Mouse (Mus musculus) brain, embryonic 18.5 days (tissue): ENCODE measurements around the gene Syt14.
A peak's percentile ranks its signal among the peaks of the same experiment; 100 is the strongest.

Source experiments
- DNase-seq: peaks from one replicate; pipeline ENCODE4 v3.0.0-alpha.2; 2012; ENCODE audit warnings: low read depth, low spot score

The Syt14 gene

DNA sequence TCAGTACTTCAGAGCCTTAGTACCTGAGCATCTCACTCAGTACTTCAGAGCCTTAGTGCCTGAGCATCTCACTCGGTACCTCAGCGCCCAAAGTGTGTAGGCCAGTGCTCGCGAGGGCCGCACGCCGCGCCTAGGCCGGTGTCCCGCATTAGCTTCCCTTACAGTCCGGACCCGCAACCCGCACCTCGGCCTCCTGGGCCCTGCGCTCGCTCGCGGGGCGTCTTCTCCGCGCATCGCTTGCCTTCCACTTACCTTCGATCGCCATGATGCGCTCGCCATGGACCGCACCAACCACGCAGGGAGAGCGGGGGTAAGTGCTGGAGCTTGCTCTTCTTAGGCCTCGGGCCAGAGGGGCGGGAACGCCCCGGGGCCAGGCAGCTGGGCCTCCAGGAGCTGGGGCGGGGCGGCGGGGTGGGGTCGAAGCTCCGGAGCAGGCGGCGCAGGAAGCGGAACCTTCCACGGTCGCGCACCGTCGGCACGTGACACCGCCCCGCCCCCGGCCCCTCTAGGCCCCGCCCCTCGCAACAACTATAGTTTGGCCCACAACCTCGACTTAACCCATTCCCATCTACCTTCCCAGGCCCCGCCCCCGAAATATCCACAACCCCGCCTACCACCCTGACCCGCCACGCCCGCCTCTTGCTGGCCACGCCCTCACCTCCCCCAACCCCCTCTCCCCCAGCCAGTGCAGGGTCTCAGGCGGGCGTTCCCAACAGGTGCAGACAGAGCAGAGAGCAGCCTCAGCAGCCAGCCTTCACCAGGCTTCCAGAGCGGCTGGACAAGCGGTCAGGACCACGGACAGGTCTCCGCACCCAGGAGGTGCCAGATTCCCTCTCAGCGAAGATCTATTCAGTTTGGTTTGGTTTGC is at the start of gene Syt14:
Gene Syt14, minus strand, starts transcription at position 405 of the 868 bp plus-strand sequence.
- peak; percentile 55 for DNase-seq

DNA sequence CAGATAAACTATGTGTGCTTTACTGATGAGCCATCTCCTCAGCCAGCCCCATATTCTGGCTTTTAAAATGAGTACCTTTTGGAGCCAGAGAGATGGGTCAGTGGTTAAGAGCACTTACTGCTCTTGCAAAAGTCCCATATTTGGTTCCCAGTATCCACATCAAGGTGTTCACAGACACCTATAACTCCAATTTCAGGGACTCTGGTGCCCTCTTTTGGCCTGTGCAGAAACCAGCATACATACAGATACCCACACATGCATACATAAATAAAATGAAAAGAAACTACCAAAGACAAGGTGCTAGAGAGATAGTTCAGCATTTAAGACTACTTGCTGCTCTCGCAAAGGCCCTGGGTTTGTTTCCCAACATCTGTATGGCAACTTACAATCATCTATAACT is 48.4 kb upstream of the Syt14 start:
- DNase-seq, result no peak

DNA sequence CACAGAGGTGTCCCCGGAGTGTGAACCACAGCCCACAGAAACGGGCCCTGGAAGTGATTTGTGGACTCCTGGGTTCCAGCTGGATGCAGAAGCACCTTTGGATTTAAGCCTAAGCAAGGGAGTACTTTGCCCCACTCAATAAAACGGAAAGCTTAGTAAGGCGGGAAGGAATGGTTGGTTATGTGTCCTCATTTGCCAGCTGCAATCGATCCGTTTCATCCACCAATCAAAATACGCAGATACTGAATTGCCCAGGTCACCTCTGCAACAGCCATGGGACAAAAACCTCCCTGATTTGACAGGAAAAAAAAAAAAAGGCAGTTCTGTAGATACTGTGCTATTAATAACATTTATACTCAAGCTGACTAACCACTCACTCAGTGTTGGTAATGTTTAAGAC is 47.5 kb upstream of the Syt14 start:
- no peak for DNase-seq

DNA sequence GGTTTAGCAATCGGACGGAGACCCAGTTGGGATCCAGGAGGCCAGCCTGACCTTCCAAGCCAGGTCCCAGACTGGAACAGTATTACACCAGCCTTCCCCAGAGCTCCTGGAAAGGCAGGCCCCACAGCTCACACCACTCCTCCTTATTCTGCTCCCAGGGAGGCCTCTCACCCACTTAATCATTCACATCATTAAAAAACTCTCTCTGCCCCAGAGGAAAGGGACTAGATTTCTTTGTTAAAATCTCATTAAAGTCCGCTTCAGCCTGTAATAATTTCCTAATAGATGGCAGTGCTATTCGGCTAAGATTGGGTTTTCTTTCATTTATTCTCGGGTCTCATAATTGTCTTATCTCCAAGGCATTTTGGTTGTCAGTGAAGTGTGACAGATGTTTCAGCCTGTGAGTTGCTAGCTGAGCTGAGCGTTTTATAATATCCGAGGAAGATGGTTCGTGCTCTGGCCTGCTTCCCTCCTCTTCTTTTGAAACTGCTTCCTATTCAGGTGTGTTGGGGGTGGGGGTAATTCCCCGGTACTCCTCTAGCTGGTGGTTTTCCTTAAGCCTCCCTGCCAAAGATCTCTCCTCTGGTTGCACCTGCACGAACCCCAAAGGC is 46.8 kb upstream of the Syt14 start:
- DNase-seq, result no peak

DNA sequence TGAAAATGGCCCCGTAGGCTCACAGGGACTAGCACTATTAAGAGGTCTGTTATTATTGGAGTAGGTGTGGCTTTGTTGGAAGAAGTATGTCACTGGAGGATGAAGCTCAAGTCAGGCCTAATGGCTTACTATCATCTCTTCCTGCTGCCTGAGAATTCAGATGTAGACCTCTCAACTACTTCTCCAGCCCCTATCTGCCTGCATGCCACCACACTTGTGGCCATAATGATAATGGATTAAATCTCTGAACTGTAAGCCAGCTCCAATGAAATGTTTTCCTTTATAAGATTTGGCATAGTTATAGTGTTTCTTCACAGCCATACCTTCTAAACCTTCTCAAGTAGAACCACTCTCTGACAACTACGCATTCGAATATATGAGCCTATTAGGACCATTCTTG is 27.0 kb upstream of the Syt14 start:
- no peak for DNase-seq

DNA sequence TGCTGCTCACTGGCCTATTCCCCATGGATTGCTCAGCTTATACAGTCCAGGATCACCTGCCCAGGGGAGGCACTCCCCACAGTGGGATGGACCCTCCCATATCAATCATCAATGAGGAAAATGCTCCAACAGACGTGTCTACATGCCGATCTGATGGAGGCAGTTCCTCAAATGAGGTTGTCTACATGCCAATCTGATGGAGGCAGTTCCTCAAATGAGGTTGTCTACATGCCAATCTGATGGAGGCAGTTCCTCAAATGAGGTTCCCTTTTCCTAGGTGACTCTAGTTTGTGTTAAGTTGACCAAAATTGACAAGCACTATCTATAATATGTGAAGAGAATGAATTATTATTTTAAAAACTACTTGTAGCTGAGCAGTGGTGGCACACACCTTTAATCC is 24.6 kb upstream of the Syt14 start:
- no peak for DNase-seq

DNA sequence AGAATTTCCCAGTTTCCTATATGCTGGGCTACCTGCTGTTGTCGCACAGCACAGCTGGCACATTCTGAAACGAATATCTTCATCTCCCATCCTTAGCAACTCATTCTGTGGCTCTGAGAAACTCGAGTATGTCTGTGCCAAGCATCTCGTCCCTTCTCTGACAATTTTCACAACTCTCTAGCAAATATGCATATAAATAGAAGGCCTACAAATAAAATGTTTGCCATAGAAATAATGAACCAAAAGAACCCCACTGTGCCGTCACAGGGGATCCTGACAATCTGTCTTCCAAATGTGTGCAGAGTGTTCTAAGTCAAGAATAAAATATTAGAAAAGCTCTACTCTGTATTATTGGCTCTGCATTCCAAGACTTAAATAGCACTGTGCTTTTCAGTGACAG is 24.0 kb upstream of the Syt14 start:
- no peak for DNase-seq

DNA sequence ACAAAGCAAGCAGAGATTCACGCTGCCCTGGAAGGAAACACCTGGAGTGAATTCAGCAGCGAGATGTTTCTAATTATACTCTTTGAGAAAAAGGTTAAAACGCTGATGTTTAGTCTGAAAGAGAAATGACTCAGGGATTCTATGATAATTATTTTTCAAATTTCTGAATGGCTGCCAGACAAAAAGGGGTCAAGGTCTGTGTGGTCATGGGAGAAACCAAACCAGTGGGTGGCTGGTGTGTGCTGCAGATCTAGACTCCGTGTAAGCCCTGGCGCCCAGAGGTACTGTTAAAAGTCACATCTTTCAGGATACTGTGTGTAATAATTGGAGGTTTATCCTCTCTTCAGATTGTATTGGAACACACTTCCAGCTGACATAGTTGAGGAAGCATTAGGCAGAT is 18.8 kb upstream of the Syt14 start:
- no peak for DNase-seq

DNA sequence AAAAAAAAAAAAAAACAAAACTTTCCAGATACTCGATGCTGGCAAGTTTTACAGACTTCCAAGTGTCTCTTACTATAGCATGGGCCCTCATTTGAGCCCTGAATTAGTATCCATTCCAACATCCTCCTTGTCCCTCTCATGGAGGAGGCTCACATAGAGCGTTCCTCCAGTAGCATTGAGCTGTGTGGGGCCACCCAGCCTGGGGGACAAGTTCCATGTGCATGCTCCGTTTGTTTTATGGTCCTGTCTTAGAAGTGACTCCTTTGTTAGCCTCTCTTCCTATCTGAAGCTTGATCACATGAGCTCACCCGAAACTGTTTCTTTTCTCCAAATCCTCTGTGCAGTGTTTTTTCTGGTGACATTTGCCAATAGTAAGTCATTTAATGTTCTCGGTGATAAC is 17.5 kb upstream of the Syt14 start:
- no peak for DNase-seq

DNA sequence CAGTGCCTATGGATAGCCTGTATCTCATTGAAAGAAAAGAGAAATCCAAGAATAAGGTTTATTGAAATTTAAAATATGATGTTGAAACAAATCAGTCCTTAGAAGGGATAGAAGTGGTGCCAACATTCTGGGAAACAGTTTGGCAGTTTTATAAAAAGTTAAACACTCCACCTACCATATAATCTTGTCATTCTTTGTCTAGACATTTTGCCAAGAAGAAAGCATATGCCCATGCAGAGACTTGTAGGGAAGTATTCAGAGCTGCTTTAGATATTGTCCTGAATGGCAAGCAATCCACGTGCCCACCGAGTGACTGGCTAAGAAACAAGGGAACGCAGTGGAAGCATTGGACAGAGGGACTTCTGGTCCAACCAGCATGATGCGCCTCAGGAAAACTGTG is 12.0 kb upstream of the Syt14 start:
- DNase-seq, result no peak

DNA sequence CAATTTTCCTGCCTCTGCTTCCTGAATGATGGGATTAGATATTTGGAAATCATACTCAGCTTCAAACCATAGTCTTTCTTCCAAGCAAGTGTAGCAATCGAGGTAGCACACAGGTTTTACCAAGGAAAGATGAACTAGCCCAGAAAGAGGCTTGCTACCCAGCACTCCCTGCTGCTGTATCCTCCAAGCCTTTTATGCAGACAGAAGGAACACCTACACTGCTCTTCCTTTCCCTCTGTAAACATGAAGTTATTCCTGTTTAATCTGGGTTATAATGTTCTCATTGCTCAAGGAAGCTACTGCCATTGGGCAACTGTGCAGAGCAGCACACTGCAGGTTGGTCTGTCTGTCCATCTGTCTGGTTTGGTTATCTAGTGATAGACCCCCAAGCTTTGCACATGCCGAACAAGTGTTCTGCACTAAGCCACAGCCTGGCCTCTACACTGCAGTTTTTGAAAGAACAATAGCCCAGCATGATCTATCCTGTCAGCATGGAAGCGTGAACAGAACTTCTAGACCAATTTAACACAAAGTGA is 7.3 kb upstream of the Syt14 start:
- DNase-seq, result no peak

DNA sequence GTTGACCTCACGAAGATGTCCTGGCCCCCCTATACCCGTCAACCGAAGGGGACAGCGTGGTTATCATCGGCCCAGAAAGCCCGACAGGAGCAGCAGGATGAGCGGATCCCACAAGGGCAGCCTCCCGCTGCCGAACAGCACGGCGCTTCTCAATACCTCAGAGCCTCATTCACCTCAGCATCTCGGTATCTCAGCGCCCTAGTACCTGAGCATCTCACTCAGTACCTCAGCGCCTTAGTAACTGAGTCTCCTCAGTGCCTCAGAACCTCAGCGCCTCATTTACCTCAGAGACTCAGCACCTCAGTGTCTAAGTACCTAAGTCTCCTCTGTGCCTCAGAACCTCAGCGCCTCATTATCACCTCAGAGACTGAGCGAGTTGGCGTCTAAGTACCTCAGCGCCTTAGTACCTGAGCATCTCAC is 614 bp downstream of the Syt14 start:
- no peak for DNase-seq

DNA sequence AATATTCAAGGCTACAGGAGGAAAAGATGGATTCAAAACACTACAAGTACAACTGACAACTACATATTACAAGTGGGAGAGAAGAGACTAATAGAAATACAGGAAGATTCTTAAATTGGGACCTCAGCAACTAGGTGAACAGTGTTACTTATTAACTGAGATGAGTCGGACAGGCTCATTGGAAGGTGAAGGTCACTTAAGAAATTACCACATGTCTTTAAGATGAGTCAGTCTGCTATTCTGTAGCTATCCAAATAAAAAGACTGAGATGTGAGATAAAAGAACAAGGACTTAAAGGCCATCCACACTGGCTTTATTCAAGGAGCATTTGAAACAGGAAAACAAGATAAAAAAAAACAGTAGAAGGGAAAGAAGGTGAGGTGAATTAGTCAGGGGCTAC is 11.3 kb downstream of the Syt14 start:
- DNase-seq, result no peak

DNA sequence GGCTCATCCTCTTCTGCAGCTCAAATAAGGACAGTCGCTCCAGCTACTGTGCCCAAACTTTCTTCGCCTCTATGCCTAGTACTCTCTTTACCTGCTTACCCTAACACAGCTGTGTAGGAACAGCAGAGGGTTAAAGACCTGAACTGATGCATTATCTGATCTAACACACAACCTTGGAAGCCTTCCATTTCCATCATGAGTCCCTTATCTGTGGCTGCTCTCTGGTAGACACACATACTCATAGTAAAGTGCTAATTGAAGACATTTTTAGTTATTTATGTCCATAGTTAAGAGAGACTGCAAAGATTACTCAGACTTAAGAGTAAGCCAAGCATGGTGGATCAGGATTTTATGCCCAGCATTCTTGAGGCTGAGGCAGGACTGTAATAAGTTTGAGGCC is 23.2 kb downstream of the Syt14 start:
- DNase-seq, result no peak

DNA sequence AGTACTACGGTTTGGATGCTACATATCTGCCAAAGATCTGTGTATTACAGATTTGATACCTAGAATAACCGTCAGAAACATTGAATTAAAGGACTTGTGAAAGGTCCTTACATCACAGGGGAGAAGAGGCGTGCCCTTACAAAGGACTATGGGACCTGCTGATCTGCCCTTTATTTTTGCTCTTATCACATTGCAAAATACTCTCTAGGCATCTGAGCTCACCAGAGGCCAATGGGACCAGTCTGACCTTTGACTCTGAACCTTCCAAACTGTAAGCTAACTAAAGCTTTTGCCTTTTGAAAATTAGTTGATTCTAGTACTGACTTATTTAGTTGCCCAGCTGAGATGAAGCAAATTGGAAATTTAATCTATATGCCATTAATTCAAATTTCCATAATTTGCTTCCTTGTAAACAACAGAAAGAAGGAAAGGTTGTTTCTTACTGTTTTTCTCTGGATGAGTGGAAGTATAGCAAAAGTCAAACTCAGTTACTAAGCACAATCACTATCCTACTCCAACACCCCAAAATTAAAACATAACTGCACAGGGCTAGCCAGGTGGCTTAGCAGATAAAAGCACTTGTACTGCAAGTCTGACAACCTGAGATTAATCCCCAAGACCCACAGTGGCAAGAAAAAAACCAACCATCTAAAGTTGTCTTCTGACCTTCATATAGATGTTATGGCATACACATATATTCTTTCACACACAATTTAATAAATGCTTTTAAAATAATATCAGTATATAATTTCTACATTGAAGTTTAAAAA is 24.4 kb downstream of the Syt14 start:
- no peak for DNase-seq

DNA sequence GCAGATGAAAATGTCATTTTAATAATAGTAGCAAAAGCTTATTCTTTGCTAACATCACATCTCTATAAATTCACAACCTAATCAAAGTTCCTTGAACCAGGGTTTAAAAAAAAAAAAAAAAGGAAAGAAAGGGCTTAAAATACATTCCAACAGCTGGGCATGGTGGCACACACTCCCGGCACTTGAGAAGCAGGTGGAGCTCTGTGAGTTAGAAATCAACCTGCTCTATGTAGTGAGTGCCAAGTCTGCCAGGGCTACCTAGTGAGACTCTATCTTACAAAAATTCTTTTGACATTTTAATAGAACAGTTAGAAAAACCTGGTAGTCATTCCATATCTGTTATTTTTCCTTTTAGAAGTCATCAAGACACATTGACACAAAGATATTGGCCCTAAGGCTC is 31.0 kb downstream of the Syt14 start:
- DNase-seq, result no peak

DNA sequence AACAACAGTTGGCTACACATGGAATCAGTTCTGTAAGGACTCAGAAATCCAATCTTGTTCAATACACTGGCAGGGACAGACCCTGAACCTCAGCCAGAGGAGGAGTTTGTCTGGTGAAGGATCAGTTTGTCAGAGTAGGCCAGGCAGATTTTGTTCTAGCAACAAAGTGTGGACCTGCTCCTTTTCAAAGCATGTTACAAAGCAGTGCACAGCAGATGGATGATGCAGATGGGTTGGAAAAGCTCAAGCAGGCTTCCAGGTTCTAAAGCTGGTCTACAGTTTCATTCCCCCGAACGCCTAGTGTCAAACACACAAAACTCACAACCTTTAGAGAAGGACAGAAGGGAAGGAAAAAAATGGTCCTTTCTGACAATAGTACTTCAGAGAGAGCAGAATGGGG is 31.6 kb downstream of the Syt14 start:
- DNase-seq, result no peak

DNA sequence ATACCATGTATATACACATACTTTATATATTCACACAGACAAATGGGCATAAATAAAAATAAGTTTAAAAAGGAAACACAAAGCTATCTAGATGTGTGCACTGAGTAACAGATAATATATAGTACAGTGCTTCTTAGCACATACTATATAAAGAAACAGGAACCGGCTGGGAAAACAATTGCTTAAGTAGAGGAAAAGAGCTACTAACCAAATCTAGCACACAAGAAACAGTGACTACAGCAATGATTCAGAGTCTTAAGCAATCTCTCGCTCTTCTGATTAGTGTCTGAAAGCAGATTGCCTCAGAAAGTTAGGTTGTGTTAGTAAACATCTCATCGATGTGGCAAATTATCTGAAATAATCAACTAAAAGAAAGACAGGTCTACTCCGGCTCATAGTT is 33.3 kb downstream of the Syt14 start:
- no peak for DNase-seq

DNA sequence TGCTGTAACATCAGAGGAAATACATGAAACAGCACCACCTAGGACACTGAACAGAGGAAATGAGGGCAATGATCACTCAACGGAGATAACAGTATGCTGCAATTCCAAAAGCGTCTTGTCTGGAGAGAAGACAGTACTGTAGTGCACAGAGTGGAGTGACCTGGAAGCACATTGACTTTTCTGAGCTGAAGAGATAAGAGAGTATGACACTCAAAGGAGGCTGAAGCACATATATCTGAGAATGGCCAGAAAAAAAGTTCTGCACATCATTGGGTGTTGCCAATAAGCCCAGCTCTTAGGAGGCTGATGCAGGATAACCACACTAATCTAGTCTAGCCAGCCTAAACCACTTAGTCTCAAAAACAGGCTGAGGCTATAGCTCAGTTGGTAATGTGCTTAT is 34.0 kb downstream of the Syt14 start:
- DNase-seq, result no peak

DNA sequence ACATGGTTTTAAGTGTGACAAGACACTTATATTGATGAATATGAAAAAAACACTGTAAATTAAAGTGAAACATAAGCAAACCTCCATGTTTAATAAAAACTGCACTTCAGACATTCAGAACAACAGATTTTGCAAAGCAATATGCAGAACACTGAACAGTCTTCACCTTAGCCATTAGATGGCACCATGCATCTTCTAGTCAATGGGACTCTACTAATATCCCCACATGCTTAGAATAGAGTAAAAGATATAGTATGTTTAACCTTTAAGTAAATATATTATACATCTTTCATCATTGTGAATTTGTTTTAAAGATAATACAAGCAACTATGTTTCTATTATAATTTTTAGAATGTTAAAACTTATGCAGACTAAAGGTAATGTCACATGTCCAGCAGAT is 34.7 kb downstream of the Syt14 start:
- DNase-seq, result no peak

DNA sequence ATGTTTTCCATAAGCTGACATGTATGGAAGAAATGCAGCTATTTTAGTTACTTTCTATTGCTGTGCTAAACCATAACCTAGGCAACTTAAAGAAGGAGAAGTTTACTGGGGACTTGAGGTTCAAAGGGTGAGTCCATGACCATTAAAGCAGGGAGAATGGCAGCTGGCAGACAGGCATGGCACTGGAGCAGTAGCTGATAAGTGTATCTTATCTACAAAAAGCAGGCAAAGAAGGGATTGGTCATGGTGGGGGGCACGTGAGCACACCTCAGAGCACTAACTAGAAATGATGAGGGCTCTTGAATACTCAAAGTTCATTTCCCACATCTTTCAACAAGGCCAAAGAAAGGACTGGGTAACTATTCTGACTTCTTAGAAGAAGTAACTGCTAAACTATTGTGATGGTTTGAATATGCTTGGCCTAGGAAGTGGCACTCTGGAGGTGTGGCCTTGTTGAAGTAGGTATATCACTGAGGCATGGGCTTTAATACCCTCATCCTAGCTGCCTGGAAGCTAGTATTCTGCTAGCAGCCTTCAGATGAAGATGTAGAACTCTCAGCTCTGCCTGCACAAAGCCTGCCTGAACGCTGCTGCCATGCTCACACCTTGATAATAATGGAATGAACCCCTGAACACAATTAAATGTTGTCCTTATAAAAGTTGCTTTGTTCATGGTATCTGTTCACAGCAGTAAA is 41.2 kb downstream of the Syt14 start:
- DNase-seq, result no peak

DNA sequence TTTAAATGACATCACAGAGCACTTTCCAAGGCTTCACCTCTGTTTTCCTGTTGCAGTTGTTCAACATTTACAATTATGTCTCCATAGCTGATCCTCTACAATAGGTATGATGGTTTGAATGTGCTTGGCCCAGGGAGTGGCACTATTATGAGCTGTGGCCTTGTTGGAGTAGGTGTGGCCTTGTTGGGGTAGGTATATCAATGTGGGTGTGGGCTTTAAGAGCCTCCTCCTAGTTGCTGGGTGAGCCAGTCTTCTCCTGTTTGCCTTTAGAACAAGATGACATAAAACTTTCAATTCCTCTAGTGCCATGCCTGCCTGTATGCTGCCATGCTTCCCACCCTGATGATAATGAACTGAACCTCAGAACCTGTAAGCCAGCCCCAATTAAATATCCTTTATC is 42.1 kb downstream of the Syt14 start:
- no peak for DNase-seq
